Mouse (Mus musculus) hindbrain, embryonic 10.5 days (tissue): Measurements from ENCODE around the gene Mid1ip1. TPM values are rescaled to one million over a fixed set of nuclear protein-coding genes. Genes with fewer than 3 reads are reported as not detected.

ENCODE experiments used
- DNase-seq: peaks from one replicate; pipeline ENCODE4 v3.0.0-alpha.2; 2017; ENCODE audit warnings: low spot score
- H3K27ac ChIP-seq: fragments of 300-500 bp; sonication (generic); 2 replicates; pipeline ENCODE4 v1.5.1; 2016; ENCODE audit warnings: mild to moderate bottlenecking, moderate library complexity
- H3K27me3 ChIP-seq: fragments of 300-500 bp; sonication (generic); 2 replicates; pipeline ENCODE4 v1.6.1; 2016; ENCODE audit warnings: mild to moderate bottlenecking; ENCODE audit not compliant: poor library complexity, insufficient read depth, severe bottlenecking
- H3K36me3 ChIP-seq: fragments of 300-500 bp; sonication (generic); 2 replicates; pipeline ENCODE4 v1.6.1; 2016; ENCODE audit warnings: mild to moderate bottlenecking, moderate library complexity
- H3K4me1 ChIP-seq: fragments of 300-500 bp; sonication (generic); replicated peaks from 2 replicates; pipeline ENCODE4 v1.6.1; 2016; ENCODE audit warnings: mild to moderate bottlenecking
- H3K4me3 ChIP-seq: fragments of 300-500 bp; sonication (generic); 2 replicates; pipeline ENCODE4 v1.5.1; 2016; ENCODE audit warnings: mild to moderate bottlenecking, moderate library complexity
- H3K9me3 ChIP-seq: fragments of 300-500 bp; sonication (generic); 2 replicates; pipeline ENCODE4 v1.6.1; 2016; ENCODE audit warnings: mild to moderate bottlenecking, moderate library complexity
- WGBS: fragments of 180-500 bp; shearing (Covaris S2); methylation state at CpG from one replicate; pipeline ENCODE4 v1.1.7; 2016; 5-methylcytosine and 5-hydroxymethylcytosine counted together
- polyA plus RNA-seq: library from polyadenylated mRNA; unstranded; fragments of >200 nt; fragmentation: Nextera tagmentation; extraction: Ambion mirVana; gene quantifications from 2 replicates; pipeline ENCODE4 v1.2.1, GENCODE M21; 2016

Gene Mid1ip1
- 42.9 and 49.6 TPM in 2 replicates for polyA plus RNA-seq

DNA sequence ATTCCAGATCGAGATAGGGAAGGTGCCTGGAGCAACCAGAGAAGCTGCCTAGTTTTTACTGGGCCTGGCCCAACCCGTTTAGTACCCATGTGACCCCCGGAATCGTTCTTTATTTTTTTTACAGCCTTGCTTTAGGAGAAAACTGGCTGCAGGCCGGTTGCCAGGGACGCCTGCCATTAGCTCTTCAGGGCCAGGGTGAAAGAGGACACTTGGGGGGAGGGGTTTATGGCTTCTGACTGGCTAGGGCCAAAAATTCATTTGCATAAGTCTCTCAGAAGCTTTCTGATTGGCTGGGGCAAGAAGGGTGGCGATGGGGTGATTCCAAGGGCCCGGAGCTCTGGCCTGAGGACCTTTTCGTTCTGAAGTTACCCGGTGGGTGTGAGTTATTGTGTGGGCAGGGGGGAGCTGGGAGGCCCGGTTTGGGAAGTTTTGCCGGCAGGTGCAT lies at the start of gene Mid1ip1:
Gene Mid1ip1, plus strand, starts transcription at position 318 of the 445 bp plus-strand sequence.
- peak; percentile 81 for DNase-seq
- Histone ChIP-seq H3K4me1 (peaks cover 12% of the 10 kb centered on the region; the same call in 1 of the 2 replicates), H3K27me3 (peaks cover 7% of the 10 kb centered on the region; the same call in 1 of the 2 replicates), H3K4me3 (peak within 1 kb of the TSS; percentile 40), H3K36me3 (no peaks in the 10 kb centered on the region), H3K27ac (peak within 1 kb of the TSS; percentile 86), H3K9me3 (no peaks in the 10 kb centered on the region)
- WGBS = 14% methylated on average over 12 of the region's 12 CpGs

GRCm38 (mm10) chrX:10694455-10695180 lies 20.2 kb upstream of the Mid1ip1 start:
- H3K36me3 ChIP-seq = no peaks in the 10 kb centered on the region
- WGBS = 88% methylated on average over 5 of the region's 5 CpGs
- no peaks in the 10 kb centered on the region for H3K9me3 ChIP-seq
- H3K27me3 ChIP-seq = no peaks in the 10 kb centered on the region
- no peak for DNase-seq
- no peak overlapping the region for H3K4me3 ChIP-seq
- H3K27ac ChIP-seq = no peak overlapping the region
- no peaks in the 10 kb centered on the region for H3K4me1 ChIP-seq

GRCm38 (mm10) chrX:10706728-10707127 lies 8.1 kb upstream of the Mid1ip1 start:
- Histone ChIP-seq H3K36me3 (no peaks in the 10 kb centered on the region), H3K4me3 (no peak overlapping the region), H3K27me3 (no peaks in the 10 kb centered on the region), H3K27ac (no peak overlapping the region), H3K4me1 (no peaks in the 10 kb centered on the region), H3K9me3 (no peaks in the 10 kb centered on the region)
- DNase-seq = no peak
- WGBS = 93% methylated on average over 3 of the region's 3 CpGs

GRCm38 (mm10) chrX:10713839-10714637 lies 775 bp upstream of the Mid1ip1 start:
- H3K4me1 ChIP-seq = peaks cover 12% of the 10 kb centered on the region; the same call in 1 of the 2 replicates
- peaks cover 7% of the 10 kb centered on the region; the same call in 1 of the 2 replicates for H3K27me3 ChIP-seq
- no peaks in the 10 kb centered on the region for H3K36me3 ChIP-seq
- H3K27ac ChIP-seq = peak overlapping the region; percentile 82
- 38% methylated on average over 11 of the region's 11 CpGs for WGBS
- DNase-seq = no peak
- H3K4me3 ChIP-seq = peak overlapping the region; percentile 40
- no peaks in the 10 kb centered on the region for H3K9me3 ChIP-seq

DNA sequence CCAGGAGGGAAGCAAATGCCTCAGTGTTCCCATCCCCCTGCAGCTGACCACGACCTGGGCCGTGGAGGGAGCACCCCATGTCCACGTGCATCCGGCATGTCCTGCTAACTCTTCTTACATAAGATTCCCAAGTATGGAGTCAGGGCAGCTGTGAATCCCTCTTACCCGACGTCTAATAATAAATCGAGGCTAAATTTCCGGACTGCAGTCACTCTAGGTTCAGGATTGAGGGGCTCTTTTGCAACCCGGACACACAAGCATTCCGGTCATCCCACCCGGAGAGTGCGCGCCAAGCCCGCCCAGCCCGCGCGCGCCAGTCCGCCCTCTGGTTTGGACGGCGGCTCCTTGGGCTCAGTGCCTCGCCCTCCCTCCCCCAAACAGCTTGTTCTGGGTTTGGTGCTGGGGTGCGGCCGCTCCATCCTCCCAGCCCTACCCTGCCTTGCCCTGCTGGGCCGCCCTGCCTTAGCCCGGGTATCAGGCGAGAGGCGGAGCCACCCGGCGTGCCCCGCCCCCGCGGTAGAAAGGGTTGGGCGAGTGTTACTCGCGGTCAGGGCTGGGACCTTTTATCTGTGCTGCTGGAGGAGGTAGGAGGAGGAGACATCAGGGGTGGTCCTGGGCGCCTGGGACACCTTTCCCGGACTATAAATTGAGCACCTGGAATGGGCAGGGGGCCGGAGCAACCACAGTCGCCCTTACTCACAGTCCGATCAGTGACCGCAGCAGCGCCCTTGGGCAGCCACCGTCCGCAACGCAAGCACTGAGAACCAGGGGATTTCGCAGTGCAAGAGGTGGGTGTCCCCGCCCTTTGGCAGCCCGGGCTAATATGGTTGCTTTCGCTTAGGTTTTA lies 2.3 kb downstream of the Mid1ip1 start:
- peak overlapping the region; percentile 89 for H3K27ac ChIP-seq
- peak overlapping the region; percentile 64 for H3K4me3 ChIP-seq
- peaks cover 20% of the 10 kb centered on the region for H3K4me1 ChIP-seq
- DNase-seq = peak; percentile 81
- H3K9me3 ChIP-seq = no peaks in the 10 kb centered on the region
- H3K36me3 ChIP-seq = no peaks in the 10 kb centered on the region
- H3K27me3 ChIP-seq = peaks cover 7% of the 10 kb centered on the region; the same call in 1 of the 2 replicates
- WGBS = 18% methylated on average over 50 of the region's 50 CpGs

DNA sequence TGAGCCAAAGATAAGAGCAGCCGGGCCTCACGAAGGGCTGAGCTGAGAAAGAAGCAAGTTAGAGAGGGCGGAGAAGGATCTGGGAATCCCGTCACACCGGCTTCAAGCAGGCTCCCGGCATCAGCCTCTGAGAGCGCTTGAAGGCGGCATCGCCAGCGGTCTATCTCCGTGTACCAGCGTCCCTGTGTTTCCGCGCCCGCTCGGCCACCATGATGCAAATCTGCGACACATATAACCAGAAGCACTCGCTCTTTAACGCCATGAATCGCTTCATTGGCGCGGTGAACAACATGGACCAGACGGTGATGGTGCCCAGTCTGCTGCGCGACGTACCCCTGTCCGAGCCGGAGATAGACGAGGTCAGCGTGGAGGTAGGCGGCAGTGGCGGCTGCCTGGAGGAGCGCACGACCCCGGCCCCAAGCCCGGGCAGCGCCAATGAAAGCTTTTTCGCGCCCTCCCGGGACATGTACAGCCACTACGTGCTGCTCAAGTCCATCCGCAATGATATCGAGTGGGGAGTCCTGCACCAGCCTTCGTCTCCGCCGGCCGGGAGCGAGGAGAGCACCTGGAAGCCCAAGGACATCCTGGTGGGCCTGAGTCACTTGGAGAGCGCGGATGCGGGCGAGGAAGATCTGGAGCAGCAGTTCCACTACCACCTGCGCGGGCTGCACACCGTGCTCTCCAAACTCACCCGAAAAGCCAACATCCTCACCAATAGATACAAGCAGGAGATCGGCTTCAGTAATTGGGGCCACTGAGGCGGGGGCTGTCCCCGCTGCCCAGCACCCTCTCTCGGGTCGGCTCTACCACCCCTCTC lies 3.4 kb downstream of the Mid1ip1 start:
- Histone ChIP-seq H3K27me3 (peaks cover 9% of the 10 kb centered on the region; the same call in 1 of the 2 replicates), H3K27ac (peak overlapping the region; percentile 89), H3K9me3 (no peaks in the 10 kb centered on the region), H3K4me3 (peak overlapping the region; percentile 64), H3K36me3 (no peaks in the 10 kb centered on the region), H3K4me1 (peaks cover 20% of the 10 kb centered on the region)
- 14% methylated on average over 61 of the region's 61 CpGs for WGBS
- DNase-seq = peak; percentile 31

- peak; percentile 28 for DNase-seq
- peaks cover 9% of the 10 kb centered on the region; the same call in 1 of the 2 replicates for H3K27me3 ChIP-seq
- H3K36me3 ChIP-seq = no peaks in the 10 kb centered on the region
- peak overlapping the region; percentile 64 for H3K4me3 ChIP-seq
- peak overlapping the region; percentile 89 for H3K27ac ChIP-seq
- no peaks in the 10 kb centered on the region for H3K9me3 ChIP-seq
- WGBS = 21% methylated on average over 22 of the region's 22 CpGs
- peaks cover 20% of the 10 kb centered on the region for H3K4me1 ChIP-seq
These were observed 4.2 kb downstream of the Mid1ip1 start for GRCm38 (mm10) chrX:10718838-10719539.

DNA sequence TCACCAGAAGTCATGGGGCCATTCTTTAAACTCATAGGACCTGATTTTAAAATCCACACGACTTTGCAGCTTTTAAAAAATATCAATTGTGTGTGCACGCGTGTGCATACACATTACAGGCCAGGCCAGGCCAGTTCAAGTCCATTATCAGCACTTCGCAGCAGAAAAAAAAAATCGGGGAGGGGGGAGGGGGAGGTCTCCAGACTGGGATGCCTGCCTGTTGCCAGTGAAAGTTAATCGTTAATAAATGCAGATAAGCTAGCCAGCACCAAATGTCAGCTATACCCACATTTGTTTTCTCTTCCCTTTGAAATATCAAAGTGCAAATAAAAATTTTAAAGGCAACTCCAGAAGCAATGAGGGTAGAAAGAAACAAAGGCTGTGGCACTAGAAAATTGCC lies 5.6 kb downstream of the Mid1ip1 start:
- Histone ChIP-seq H3K27me3 (peaks cover 9% of the 10 kb centered on the region; the same call in 1 of the 2 replicates), H3K4me3 (no peak overlapping the region), H3K36me3 (no peaks in the 10 kb centered on the region), H3K4me1 (peaks cover 14% of the 10 kb centered on the region), H3K27ac (no peak overlapping the region), H3K9me3 (no peaks in the 10 kb centered on the region)
- 41% methylated on average over 6 of the region's 6 CpGs for WGBS
- no peak for DNase-seq

DNA sequence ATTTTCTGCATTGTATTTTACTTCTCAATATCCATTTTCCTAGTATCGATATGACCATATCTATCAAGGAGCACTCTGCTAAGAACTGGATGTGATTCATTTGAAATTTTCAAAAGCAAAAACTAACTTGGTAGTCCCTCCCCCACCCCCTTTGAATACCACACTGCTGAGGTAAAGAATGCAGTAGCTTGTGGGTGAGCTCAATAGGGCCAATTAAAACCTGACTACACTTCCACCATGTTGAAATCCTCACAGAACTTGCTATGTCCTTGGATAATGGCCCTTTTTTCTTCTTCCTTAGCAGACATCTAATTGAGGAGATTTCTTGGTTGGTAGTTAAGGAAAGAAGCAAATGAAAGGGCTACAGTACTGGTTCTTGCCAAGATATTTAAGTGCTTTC lies 9.8 kb downstream of the Mid1ip1 start:
- no peak overlapping the region for H3K27ac ChIP-seq
- WGBS = 84% methylated on average over 1 of the region's 1 CpGs
- no peaks in the 10 kb centered on the region for H3K9me3 ChIP-seq
- H3K4me3 ChIP-seq = no peak overlapping the region
- H3K27me3 ChIP-seq = 0 out of 2 replicates have a peak, but pooled peaks cover 2% of the 10 kb centered on the region
- peaks cover 17% of the 10 kb centered on the region for H3K4me1 ChIP-seq
- no peak for DNase-seq
- H3K36me3 ChIP-seq = no peaks in the 10 kb centered on the region

GRCm38 (mm10) chrX:10729488-10729887 lies 14.7 kb downstream of the Mid1ip1 start:
- WGBS = 29% methylated on average over 6 of the region's 6 CpGs

DNA sequence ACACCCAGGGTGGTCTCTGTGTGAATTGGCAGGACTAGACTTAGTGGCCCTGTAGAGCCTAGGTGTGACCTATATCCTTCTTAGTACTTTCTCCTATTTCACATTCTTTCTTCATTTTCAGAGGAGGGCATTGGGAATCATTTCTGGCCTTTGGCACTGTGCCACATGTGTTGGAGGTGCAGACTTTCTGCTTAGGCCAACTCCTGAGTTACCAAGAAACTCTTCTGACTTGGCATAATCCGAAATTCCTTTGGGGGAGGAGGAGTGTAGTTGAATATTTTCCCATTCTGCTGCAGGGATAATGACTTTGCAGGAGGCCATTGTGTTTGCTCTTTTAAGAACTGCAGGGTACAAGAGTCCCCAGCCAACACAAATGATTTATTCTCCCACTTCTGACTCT lies 19.6 kb downstream of the Mid1ip1 start:
- Histone ChIP-seq H3K4me3 (no peak overlapping the region), H3K27ac (no peak overlapping the region), H3K9me3 (no peaks in the 10 kb centered on the region), H3K36me3 (no peaks in the 10 kb centered on the region), H3K27me3 (no peaks in the 10 kb centered on the region; the same call in 1 of the 2 replicates), H3K4me1 (peaks cover 16% of the 10 kb centered on the region)
- 27% methylated on average over 1 of the region's 1 CpGs for WGBS
- no peak for DNase-seq

More at GRCm38 (mm10) chrX:10729488-10729887, 14.7 kb downstream of the Mid1ip1 start:
- Histone ChIP-seq H3K4me3 (no peak overlapping the region), H3K9me3 (no peaks in the 10 kb centered on the region), H3K27me3 (no peaks in the 10 kb centered on the region; the same call in 1 of the 2 replicates), H3K36me3 (no peaks in the 10 kb centered on the region), H3K4me1 (peaks cover 19% of the 10 kb centered on the region), H3K27ac (peak overlapping the region; percentile 53; the same call in 1 of the 2 replicates)
- peak; percentile 25 for DNase-seq
